Mouse (Mus musculus) hindbrain, embryonic 15.5 days (tissue): ENCODE data around the gene Manbal. TPM values are rescaled to one million over a fixed set of nuclear protein-coding genes. Genes with fewer than 3 reads are reported as not detected.

ENCODE experiments used
- ATAC-seq: fragments of 200-750 bp; cut with Nextera tagmentation; 2 replicates; pipeline ENCODE4 v1.8.0; 2017; ENCODE audit warnings: low read depth, moderate number of reproducible peaks, moderate TSS enrichment; ENCODE audit not compliant: low FRiP score
- H3K27ac ChIP-seq: fragments of 300-500 bp; sonication (generic); replicated peaks from 2 replicates; pipeline ENCODE4 v1.5.1; 2015; ENCODE audit warnings: mild to moderate bottlenecking, inconsistent platforms
- H3K27me3 ChIP-seq: fragments of 300-500 bp; sonication (generic); 2 replicates; pipeline ENCODE4 v1.6.1; 2015; ENCODE audit warnings: control low read depth, inconsistent platforms
- H3K36me3 ChIP-seq: fragments of 300-500 bp; sonication (generic); 2 replicates; pipeline ENCODE4 v1.6.1; 2015; ENCODE audit warnings: control low read depth, inconsistent platforms
- H3K4me1 ChIP-seq: fragments of 300-500 bp; sonication (generic); replicated peaks from 2 replicates; pipeline ENCODE4 v1.6.1; 2015; ENCODE audit warnings: control low read depth, inconsistent platforms
- H3K4me2 ChIP-seq: fragments of 300-500 bp; sonication (generic); 2 replicates; pipeline ENCODE4 v1.6.1; 2015; ENCODE audit warnings: moderate library complexity, mild to moderate bottlenecking, inconsistent platforms
- H3K4me3 ChIP-seq: fragments of 300-500 bp; sonication (generic); 2 replicates; pipeline ENCODE4 v1.5.1; 2015; ENCODE audit warnings: mild to moderate bottlenecking, inconsistent platforms
- H3K9ac ChIP-seq: fragments of 300-500 bp; sonication (generic); 2 replicates; pipeline ENCODE4 v1.6.1; 2015; ENCODE audit warnings: inconsistent platforms
- H3K9me3 ChIP-seq: fragments of 300-500 bp; sonication (generic); 2 replicates; pipeline ENCODE4 v1.6.1; 2016; ENCODE audit warnings: control low read depth, inconsistent platforms
- WGBS: fragments of 180-500 bp; shearing (Covaris S2); methylation state at CpG from one replicate; pipeline ENCODE4 v1.1.7; 2015; 5-methylcytosine and 5-hydroxymethylcytosine counted together
- polyA plus RNA-seq: library from polyadenylated mRNA; unstranded; fragments of >200 nt; fragmentation: Nextera tagmentation; extraction: Ambion mirVana; gene quantifications from 2 replicates; pipeline ENCODE4 v1.2.1, GENCODE M21; 2015

Gene Manbal
- polyA plus RNA-seq, 1 experiment from 2014 or later, result 114 TPM

GRCm38 (mm10) chr2:157341554-157342270 is 25.7 kb upstream of the Manbal start:
- Histone ChIP-seq H3K27me3 (no peaks in the 10 kb centered on the region), H3K36me3 (no peaks in the 10 kb centered on the region), H3K9me3 (no peaks in the 10 kb centered on the region), H3K4me2 (no peak overlapping the region), H3K4me1 (peaks cover 45% of the 10 kb centered on the region), H3K4me3 (no peak overlapping the region), H3K9ac (peak overlapping the region; percentile 26; the same call in 1 of the 2 replicates), H3K27ac (peak overlapping the region; percentile 88)
- peak; percentile 46; the same call in 1 of the 2 replicates for ATAC-seq
- WGBS, result 33% methylated on average over 11 of the region's 11 CpGs

- H3K36me3 ChIP-seq, result no peaks in the 10 kb centered on the region
- no peak for ATAC-seq
- no peaks in the 10 kb centered on the region for H3K27me3 ChIP-seq
- WGBS, result 29% methylated on average over 5 of the region's 5 CpGs
- no peak overlapping the region for H3K4me2 ChIP-seq
- H3K9me3 ChIP-seq, result no peaks in the 10 kb centered on the region
- H3K9ac ChIP-seq, result 0 out of 2 replicates have a peak overlapping the region, but pooled peaks have one; percentile 1
- no peak overlapping the region for H3K4me3 ChIP-seq
- H3K27ac ChIP-seq, result peak overlapping the region; percentile 88
- peaks cover 50% of the 10 kb centered on the region for H3K4me1 ChIP-seq
Measured at GRCm38 (mm10) chr2:157342328-157342926, 25.0 kb upstream of the Manbal start.

GRCm38 (mm10) chr2:157343337-157343736 is 24.1 kb upstream of the Manbal start:
- WGBS, result 57% methylated on average over 6 of the region's 6 CpGs
- H3K4me1 ChIP-seq, result peaks cover 58% of the 10 kb centered on the region
- H3K27ac ChIP-seq, result peak overlapping the region; percentile 88
- no peaks in the 10 kb centered on the region for H3K9me3 ChIP-seq
- H3K4me2 ChIP-seq, result no peak overlapping the region
- H3K36me3 ChIP-seq, result no peaks in the 10 kb centered on the region
- no peak for ATAC-seq
- H3K9ac ChIP-seq, result no peak overlapping the region
- no peaks in the 10 kb centered on the region for H3K27me3 ChIP-seq
- H3K4me3 ChIP-seq, result no peak overlapping the region

- no peak within 1 kb of the TSS for H3K4me3 ChIP-seq
- H3K27me3 ChIP-seq, result no peaks in the 10 kb centered on the region
- H3K27ac ChIP-seq, result peak within 1 kb of the TSS; percentile 94
- H3K9me3 ChIP-seq, result no peaks in the 10 kb centered on the region
- peak within 1 kb of the TSS; percentile 36 for H3K4me2 ChIP-seq
- H3K9ac ChIP-seq, result peak within 1 kb of the TSS; percentile 26; the same call in 1 of the 2 replicates
- peak; percentile 82 for ATAC-seq
- no peaks in the 10 kb centered on the region for H3K36me3 ChIP-seq
- H3K4me1 ChIP-seq, result peaks cover 44% of the 10 kb centered on the region
- 21% methylated on average over 26 of the region's 26 CpGs for WGBS
Measured at GRCm38 (mm10) chr2:157347361-157348159, 19.8 kb upstream of the Manbal start, which contains the start of gene Ghrh. Ghrh (minus strand) TSS chr2:157347506.

- ATAC-seq, result peak; percentile 46; the same call in 1 of the 2 replicates
- Histone ChIP-seq H3K27ac (peak overlapping the region; percentile 94), H3K9ac (peak overlapping the region; percentile 8; the same call in 1 of the 2 replicates), H3K4me3 (no peak overlapping the region), H3K4me1 (peaks cover 35% of the 10 kb centered on the region), H3K36me3 (no peaks in the 10 kb centered on the region), H3K4me2 (peak overlapping the region; percentile 31), H3K27me3 (no peaks in the 10 kb centered on the region), H3K9me3 (no peaks in the 10 kb centered on the region)
- 26% methylated on average over 12 of the region's 12 CpGs for WGBS
Measured at GRCm38 (mm10) chr2:157349121-157349778, 18.1 kb upstream of the Manbal start.

GRCm38 (mm10) chr2:157353183-157353582 is 14.2 kb upstream of the Manbal start:
- Histone ChIP-seq H3K4me1 (peaks cover 17% of the 10 kb centered on the region), H3K27ac (no peak overlapping the region)
- no peak for ATAC-seq

GRCm38 (mm10) chr2:157354106-157354505 is 13.3 kb upstream of the Manbal start:
- Histone ChIP-seq H3K27ac (peak overlapping the region; percentile 17; the same call in 1 of the 2 replicates), H3K4me1 (peaks cover 9% of the 10 kb centered on the region), H3K36me3 (no peaks in the 10 kb centered on the region), H3K4me3 (no peak overlapping the region), H3K9ac (no peak overlapping the region), H3K9me3 (no peaks in the 10 kb centered on the region), H3K4me2 (no peak overlapping the region), H3K27me3 (no peaks in the 10 kb centered on the region)
- WGBS, result 60% methylated on average over 3 of the region's 3 CpGs
- ATAC-seq, result no peak

More at GRCm38 (mm10) chr2:157353183-157353582, 14.2 kb upstream of the Manbal start:
- WGBS, result 79% methylated on average over 4 of the region's 4 CpGs
- Histone ChIP-seq H3K4me2 (no peak overlapping the region), H3K9me3 (no peaks in the 10 kb centered on the region), H3K4me3 (no peak overlapping the region), H3K27me3 (no peaks in the 10 kb centered on the region), H3K36me3 (no peaks in the 10 kb centered on the region), H3K9ac (no peak overlapping the region)

GRCm38 (mm10) chr2:157360028-157360427 is 7.4 kb upstream of the Manbal start:
- H3K4me2 ChIP-seq, result no peak overlapping the region
- H3K27me3 ChIP-seq, result no peaks in the 10 kb centered on the region
- no peak overlapping the region for H3K27ac ChIP-seq
- no peak overlapping the region for H3K9ac ChIP-seq
- H3K9me3 ChIP-seq, result no peaks in the 10 kb centered on the region
- H3K36me3 ChIP-seq, result no peaks in the 10 kb centered on the region
- ATAC-seq, result no peak
- H3K4me3 ChIP-seq, result no peak overlapping the region
- no peaks in the 10 kb centered on the region for H3K4me1 ChIP-seq
- 93% methylated on average over 5 of the region's 5 CpGs for WGBS

- Histone ChIP-seq H3K4me3 (no peak overlapping the region), H3K9ac (no peak overlapping the region), H3K9me3 (no peaks in the 10 kb centered on the region), H3K36me3 (no peaks in the 10 kb centered on the region), H3K4me2 (no peak overlapping the region), H3K27ac (no peak overlapping the region), H3K4me1 (peaks cover 7% of the 10 kb centered on the region), H3K27me3 (no peaks in the 10 kb centered on the region)
- ATAC-seq, result no peak
- 88% methylated on average over 3 of the region's 3 CpGs for WGBS
Measured at GRCm38 (mm10) chr2:157363031-157363430, 4.4 kb upstream of the Manbal start.

- WGBS, result 85% methylated on average over 9 of the region's 9 CpGs
- Histone ChIP-seq H3K36me3 (no peaks in the 10 kb centered on the region), H3K4me3 (no peak overlapping the region), H3K4me1 (peaks cover 21% of the 10 kb centered on the region), H3K9me3 (no peaks in the 10 kb centered on the region), H3K9ac (no peak overlapping the region; the same call in 1 of the 2 replicates), H3K4me2 (peak overlapping the region; percentile 82), H3K27ac (peak overlapping the region; percentile 93), H3K27me3 (no peaks in the 10 kb centered on the region)
- ATAC-seq, result no peak
Measured at GRCm38 (mm10) chr2:157366762-157367161, 632 bp upstream of the Manbal start.

- Histone ChIP-seq H3K9ac (peak overlapping the region; percentile 92), H3K27ac (peak overlapping the region; percentile 93), H3K9me3 (no peaks in the 10 kb centered on the region), H3K36me3 (no peaks in the 10 kb centered on the region), H3K4me3 (peak overlapping the region; percentile 90), H3K4me2 (peak overlapping the region; percentile 82), H3K27me3 (no peaks in the 10 kb centered on the region), H3K4me1 (peaks cover 21% of the 10 kb centered on the region)
- 0 out of 2 replicates have a peak, but pooled peaks have one; percentile 12 for ATAC-seq
- WGBS, result 7% methylated on average over 13 of the region's 13 CpGs
Measured at GRCm38 (mm10) chr2:157367991-157368390, 597 bp downstream of the Manbal start.
